Mouse (Mus musculus) embryo, embryonic 11 days (tissue): ENCODE measurements at regions not wholly inside any gene's neighbourhood (a gene's known extent, or its start where the extent isn't known, plus 50 kb on each side); places are given as distances from the start of the nearest gene placed in this dataset.

Source experiments
- DNase-seq: peaks from one replicate; pipeline ENCODE4 v3.0.0-alpha.2; 2015

- no peak for DNase-seq
Observed at GRCm38 (mm10) chr3:105130228-105130627, 63.6 kb downstream of the 4930564D02Rik start.

- no peak for DNase-seq
Observed at GRCm38 (mm10) chr3:105131053-105131452, 64.4 kb downstream of the 4930564D02Rik start.

- no peak for DNase-seq
Observed at GRCm38 (mm10) chr3:105133011-105133410, 66.4 kb downstream of the 4930564D02Rik start.

GRCm38 (mm10) chr3:105141170-105141971, 74.7 kb downstream of the 4930564D02Rik start:
- no peak for DNase-seq

- no peak for DNase-seq
Observed at GRCm38 (mm10) chr3:105142631-105143030, 76.0 kb downstream of the 4930564D02Rik start.

- peak; percentile 81 for DNase-seq
Observed at GRCm38 (mm10) chr3:105151475-105152157, 85.0 kb downstream of the 4930564D02Rik start.

- no peak for DNase-seq
Observed at GRCm38 (mm10) chr3:105152158-105152541, 85.5 kb downstream of the 4930564D02Rik start.

- no peak for DNase-seq
Observed at GRCm38 (mm10) chr3:105158376-105158775, 91.7 kb downstream of the 4930564D02Rik start.

GRCm38 (mm10) chr3:105165355-105165754, 98.7 kb downstream of the 4930564D02Rik start:
- DNase-seq = peak; percentile 85

- no peak for DNase-seq
Observed at GRCm38 (mm10) chr3:105169117-105169516, 102.5 kb downstream of the 4930564D02Rik start.

GRCm38 (mm10) chr3:105171527-105171926, 104.9 kb downstream of the 4930564D02Rik start:
- DNase-seq = no peak

- DNase-seq = no peak
Observed at GRCm38 (mm10) chr3:105172054-105172453, 105.4 kb downstream of the 4930564D02Rik start.

- no peak for DNase-seq
Observed at GRCm38 (mm10) chr3:105191303-105191702, 124.7 kb downstream of the 4930564D02Rik start.

- no peak for DNase-seq
Observed at GRCm38 (mm10) chr3:105191830-105192229, 125.2 kb downstream of the 4930564D02Rik start.

GRCm38 (mm10) chr3:105200735-105201134, 134.1 kb downstream of the 4930564D02Rik start:
- DNase-seq = no peak

GRCm38 (mm10) chr3:105209164-105209563, 142.5 kb downstream of the 4930564D02Rik start:
- DNase-seq = peak; percentile 75

GRCm38 (mm10) chr3:105211023-105211422, 144.4 kb downstream of the 4930564D02Rik start:
- DNase-seq = no peak

- no peak for DNase-seq
Observed at GRCm38 (mm10) chr3:105211726-105212125, 145.1 kb downstream of the 4930564D02Rik start.

GRCm38 (mm10) chr3:105214867-105215266, 148.2 kb downstream of the 4930564D02Rik start:
- peak; percentile 24 for DNase-seq

GRCm38 (mm10) chr3:105215729-105216128, 149.1 kb downstream of the 4930564D02Rik start:
- peak; percentile 25 for DNase-seq

GRCm38 (mm10) chr3:105219630-105220029, 153.0 kb downstream of the 4930564D02Rik start:
- DNase-seq = no peak

GRCm38 (mm10) chr3:105220641-105221040, 154.0 kb downstream of the 4930564D02Rik start:
- no peak for DNase-seq

- no peak for DNase-seq
Observed at GRCm38 (mm10) chr3:105222925-105223324, 156.3 kb downstream of the 4930564D02Rik start.

GRCm38 (mm10) chr3:105223671-105224070, 157.0 kb downstream of the 4930564D02Rik start:
- no peak for DNase-seq
